Mouse (Mus musculus) kidney, embryonic 15.5 days (tissue): ENCODE measurements at regions not wholly inside any gene's neighbourhood (a gene's known extent, or its start where the extent isn't known, plus 50 kb on each side); places are given as distances from the start of the nearest gene placed in this dataset.

Experiments
- ATAC-seq: fragments of 200-750 bp; cut with Nextera tagmentation; replicated peaks from 2 replicates; pipeline ENCODE4 v1.8.0; 2017; ENCODE audit warnings: moderate TSS enrichment; ENCODE audit not compliant: low FRiP score
- H3K27ac ChIP-seq: fragments of 300-500 bp; sonication (generic); 2 replicates; pipeline ENCODE4 v1.5.1; 2015; ENCODE audit warnings: mild to moderate bottlenecking, inconsistent platforms
- H3K27me3 ChIP-seq: fragments of 300-500 bp; sonication (generic); 2 replicates; pipeline ENCODE4 v1.6.1; 2015; ENCODE audit warnings: inconsistent platforms
- H3K36me3 ChIP-seq: fragments of 300-500 bp; sonication (generic); 2 replicates; pipeline ENCODE4 v1.6.1; 2015; ENCODE audit warnings: inconsistent platforms
- H3K4me1 ChIP-seq: fragments of 300-500 bp; sonication (generic); 2 replicates; pipeline ENCODE4 v1.6.1; 2015; ENCODE audit warnings: inconsistent platforms
- H3K4me2 ChIP-seq: fragments of 300-500 bp; sonication (generic); 2 replicates; pipeline ENCODE4 v1.6.1; 2015; ENCODE audit warnings: moderate library complexity, mild to moderate bottlenecking, inconsistent platforms
- H3K4me3 ChIP-seq: fragments of 300-500 bp; sonication (generic); replicated peaks from 2 replicates; pipeline ENCODE4 v1.5.1; 2015; ENCODE audit warnings: mild to moderate bottlenecking, inconsistent platforms
- H3K9ac ChIP-seq: fragments of 300-500 bp; sonication (generic); 2 replicates; pipeline ENCODE4 v1.6.1; 2015; ENCODE audit warnings: mild to moderate bottlenecking, inconsistent platforms
- H3K9me3 ChIP-seq: fragments of 300-500 bp; sonication (generic); replicated peaks from 2 replicates; pipeline ENCODE4 v1.6.1; 2016; ENCODE audit warnings: inconsistent platforms
- whole genome bisulfite sequencing: fragments of 180-500 bp; shearing (Covaris S2); methylation state at CpG from one replicate; pipeline ENCODE4 v1.1.7; 2015; ENCODE audit warnings: mixed read lengths; 5-methylcytosine and 5-hydroxymethylcytosine counted together

- Histone ChIP-seq H3K4me2 (no peak overlapping the region), H3K27ac (no peak overlapping the region), H3K36me3 (no peaks in the 10 kb centered on the region), H3K9ac (no peak overlapping the region), H3K4me3 (no peak overlapping the region), H3K4me1 (no peaks in the 10 kb centered on the region), H3K27me3 (no peaks in the 10 kb centered on the region), H3K9me3 (no peaks in the 10 kb centered on the region)
- WGBS, result 20% methylated on average over 7 of the region's 7 CpGs
- 0 out of 2 replicates have a peak, but pooled peaks have one; percentile 40 for ATAC-seq
Observed at GRCm38 (mm10) chr15:93812011-93812410, 216.3 kb upstream of the Prickle1 start.

DNA sequence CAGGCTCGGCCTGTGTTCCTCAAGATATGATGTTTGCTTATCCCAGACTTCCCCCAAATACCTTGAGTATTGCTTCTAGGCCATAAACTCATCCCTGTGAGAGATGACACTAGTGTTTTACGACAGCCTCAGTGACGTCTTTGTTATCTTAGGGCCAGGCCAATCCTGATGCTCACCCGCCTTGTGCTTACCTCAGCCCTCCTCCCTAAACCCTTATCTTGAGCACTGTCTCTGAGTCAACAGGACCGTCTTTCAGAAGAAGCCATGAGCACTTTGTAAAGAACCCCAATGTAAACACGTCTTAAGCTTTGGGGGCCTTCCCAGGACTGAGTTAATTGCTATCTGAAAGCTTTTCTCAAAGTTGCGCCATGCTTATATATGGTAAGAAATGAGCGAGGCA is 212.3 kb upstream of the Prickle1 start:
- Histone ChIP-seq H3K4me3 (no peak overlapping the region), H3K9me3 (no peaks in the 10 kb centered on the region), H3K27me3 (no peaks in the 10 kb centered on the region), H3K27ac (no peak overlapping the region), H3K9ac (no peak overlapping the region), H3K36me3 (no peaks in the 10 kb centered on the region), H3K4me1 (no peaks in the 10 kb centered on the region), H3K4me2 (no peak overlapping the region)
- no peak for ATAC-seq
- WGBS, result 78% methylated on average over 8 of the region's 8 CpGs

DNA sequence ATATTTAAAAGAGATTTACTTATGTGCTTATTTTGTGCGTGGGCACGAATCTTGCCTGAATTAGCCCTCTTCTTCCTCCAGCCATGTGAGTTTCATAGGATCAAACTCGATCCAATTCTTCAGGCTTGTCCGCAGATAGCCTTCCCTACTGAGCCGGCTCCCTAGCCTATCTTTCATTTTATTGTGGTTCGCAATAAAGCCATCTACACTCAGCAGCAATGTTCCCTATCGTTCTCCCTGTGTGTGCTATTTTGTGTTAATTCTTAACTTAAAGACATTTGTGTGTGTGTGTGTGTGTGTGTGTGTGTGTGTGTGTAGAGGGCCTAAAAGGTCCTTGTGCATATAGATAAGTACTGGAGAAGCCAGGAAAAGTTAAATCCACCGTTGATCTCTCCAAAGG is 211.8 kb upstream of the Prickle1 start:
- 91% methylated on average over 8 of the region's 8 CpGs for WGBS
- H3K4me3 ChIP-seq, result no peak overlapping the region
- no peak overlapping the region for H3K27ac ChIP-seq
- no peaks in the 10 kb centered on the region for H3K4me1 ChIP-seq
- no peak overlapping the region for H3K9ac ChIP-seq
- ATAC-seq, result no peak
- H3K27me3 ChIP-seq, result no peaks in the 10 kb centered on the region
- no peak overlapping the region for H3K4me2 ChIP-seq
- no peaks in the 10 kb centered on the region for H3K36me3 ChIP-seq
- H3K9me3 ChIP-seq, result no peaks in the 10 kb centered on the region

- no peaks in the 10 kb centered on the region for H3K9me3 ChIP-seq
- WGBS, result 77% methylated on average over 9 of the region's 9 CpGs
- H3K27ac ChIP-seq, result no peak overlapping the region
- no peaks in the 10 kb centered on the region for H3K36me3 ChIP-seq
- no peaks in the 10 kb centered on the region for H3K27me3 ChIP-seq
- H3K4me3 ChIP-seq, result no peak overlapping the region
- no peaks in the 10 kb centered on the region for H3K4me1 ChIP-seq
- no peak overlapping the region for H3K4me2 ChIP-seq
- ATAC-seq, result no peak
- no peak overlapping the region for H3K9ac ChIP-seq
Observed at GRCm38 (mm10) chr15:93804703-93805102, 209.0 kb upstream of the Prickle1 start.

DNA sequence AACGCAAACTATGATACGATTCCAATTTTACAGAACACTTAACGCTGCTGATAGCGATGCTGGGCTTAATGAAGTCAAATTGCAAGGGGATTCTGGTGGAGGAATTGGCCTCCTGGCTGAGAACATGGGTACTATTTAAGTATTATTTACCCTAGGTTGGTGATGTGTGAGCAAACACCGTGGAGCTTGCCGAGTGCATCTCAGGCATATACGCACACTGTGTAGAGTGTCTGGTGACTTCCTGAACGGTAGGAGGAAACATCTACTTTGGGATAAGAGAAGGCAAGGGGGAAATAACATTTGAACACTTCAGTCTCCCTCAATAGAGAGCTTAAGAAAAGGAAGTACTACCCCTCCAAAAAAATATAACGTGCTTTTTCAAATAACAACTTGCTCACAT is 194.8 kb upstream of the Prickle1 start:
- ATAC-seq, result no peak
- H3K9me3 ChIP-seq, result no peaks in the 10 kb centered on the region
- WGBS, result 76% methylated on average over 9 of the region's 9 CpGs
- no peak overlapping the region for H3K4me2 ChIP-seq
- H3K4me3 ChIP-seq, result no peak overlapping the region
- H3K4me1 ChIP-seq, result peaks cover 18% of the 10 kb centered on the region
- no peak overlapping the region for H3K27ac ChIP-seq
- H3K9ac ChIP-seq, result no peak overlapping the region
- no peaks in the 10 kb centered on the region for H3K27me3 ChIP-seq
- H3K36me3 ChIP-seq, result no peaks in the 10 kb centered on the region

GRCm38 (mm10) chr15:93789762-93790161 is 194.1 kb upstream of the Prickle1 start:
- ATAC-seq, result no peak
- H3K27ac ChIP-seq, result no peak overlapping the region
- no peaks in the 10 kb centered on the region for H3K36me3 ChIP-seq
- H3K4me1 ChIP-seq, result peaks cover 18% of the 10 kb centered on the region
- no peaks in the 10 kb centered on the region for H3K9me3 ChIP-seq
- no peak overlapping the region for H3K4me3 ChIP-seq
- WGBS, result 34% methylated on average over 3 of the region's 3 CpGs
- H3K4me2 ChIP-seq, result no peak overlapping the region
- H3K9ac ChIP-seq, result no peak overlapping the region
- H3K27me3 ChIP-seq, result no peaks in the 10 kb centered on the region

DNA sequence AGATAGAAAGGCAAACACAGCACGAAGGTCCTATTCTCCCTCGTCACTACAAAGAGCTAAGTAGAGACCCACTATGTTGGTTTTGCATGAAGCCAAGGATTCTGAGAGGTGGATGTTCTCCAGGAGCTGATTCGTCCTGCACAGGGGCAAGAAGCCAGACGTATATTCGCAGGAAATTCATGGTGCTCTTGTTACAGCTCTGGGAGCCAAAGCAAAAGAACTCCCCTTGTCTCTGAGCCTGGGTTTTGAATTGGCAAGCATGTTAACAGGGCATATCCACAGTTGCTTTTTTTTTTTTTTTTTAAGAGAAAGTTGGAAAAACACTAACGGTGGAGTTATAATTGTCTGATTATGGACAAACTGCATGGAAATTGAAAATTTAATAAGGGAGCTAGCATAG is 191.7 kb upstream of the Prickle1 start:
- Histone ChIP-seq H3K4me1 (peaks cover 18% of the 10 kb centered on the region), H3K27me3 (no peaks in the 10 kb centered on the region), H3K9ac (no peak overlapping the region), H3K36me3 (no peaks in the 10 kb centered on the region), H3K4me2 (no peak overlapping the region), H3K27ac (no peak overlapping the region), H3K9me3 (no peaks in the 10 kb centered on the region), H3K4me3 (no peak overlapping the region)
- WGBS, result 84% methylated on average over 6 of the region's 6 CpGs
- ATAC-seq, result no peak

DNA sequence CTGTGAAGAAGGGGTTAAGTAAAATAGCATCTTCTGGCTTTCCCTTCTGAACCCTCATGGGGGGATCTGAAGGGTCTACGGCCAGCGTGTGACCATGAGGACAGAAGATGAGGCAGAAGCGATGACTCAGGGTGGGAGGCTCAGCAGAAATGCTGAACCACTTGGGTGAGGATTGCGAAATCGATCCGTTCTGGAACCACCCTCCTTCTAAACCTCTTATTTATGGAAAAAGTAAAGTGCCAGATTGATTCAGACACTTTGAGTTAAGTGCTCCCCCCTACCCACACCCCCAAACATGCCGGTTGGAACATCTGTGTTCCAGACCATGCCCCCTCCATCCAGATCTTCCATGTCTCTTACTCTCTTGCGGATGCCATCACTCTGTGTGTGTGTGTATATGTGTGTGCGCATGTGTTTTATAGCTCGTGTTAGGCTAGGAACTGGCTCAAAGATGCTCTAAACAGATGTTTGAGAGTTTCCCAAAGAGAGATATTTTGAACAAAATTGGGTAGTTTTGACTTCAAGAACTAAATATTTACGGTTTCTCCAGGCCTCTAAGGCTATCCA is 190.2 kb upstream of the Prickle1 start:
- Histone ChIP-seq H3K4me3 (no peak overlapping the region), H3K36me3 (no peaks in the 10 kb centered on the region), H3K9me3 (no peaks in the 10 kb centered on the region), H3K27ac (no peak overlapping the region), H3K27me3 (no peaks in the 10 kb centered on the region), H3K4me2 (no peak overlapping the region), H3K4me1 (peaks cover 8% of the 10 kb centered on the region; the same call in 1 of the 2 replicates), H3K9ac (no peak overlapping the region)
- ATAC-seq, result no peak
- 92% methylated on average over 11 of the region's 11 CpGs for WGBS

DNA sequence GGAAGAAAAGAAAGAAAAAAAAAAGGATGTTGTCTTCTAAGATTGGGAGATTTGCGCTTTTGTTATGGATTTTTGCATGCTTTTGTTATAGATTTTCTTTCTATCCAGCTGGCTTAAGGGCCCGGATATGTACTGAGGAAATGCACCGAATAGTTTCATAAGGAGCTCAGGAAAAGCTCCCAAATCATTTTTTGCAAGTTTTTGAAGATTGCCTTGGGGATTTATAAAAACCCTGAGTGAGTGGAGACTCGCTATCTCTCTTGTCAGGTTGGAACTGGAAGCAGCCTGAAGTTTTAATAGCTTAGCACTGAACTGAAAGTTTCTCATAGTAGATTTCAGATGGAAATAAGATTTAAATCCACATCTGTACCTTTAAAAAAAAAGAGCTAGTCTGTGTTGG is 188.0 kb upstream of the Prickle1 start:
- H3K9me3 ChIP-seq, result no peaks in the 10 kb centered on the region
- ATAC-seq, result no peak
- no peak overlapping the region for H3K4me2 ChIP-seq
- no peak overlapping the region for H3K27ac ChIP-seq
- H3K9ac ChIP-seq, result no peak overlapping the region
- no peaks in the 10 kb centered on the region for H3K36me3 ChIP-seq
- no peaks in the 10 kb centered on the region; the same call in 1 of the 2 replicates for H3K4me1 ChIP-seq
- H3K27me3 ChIP-seq, result no peaks in the 10 kb centered on the region
- WGBS, result 79% methylated on average over 4 of the region's 4 CpGs
- H3K4me3 ChIP-seq, result no peak overlapping the region

DNA sequence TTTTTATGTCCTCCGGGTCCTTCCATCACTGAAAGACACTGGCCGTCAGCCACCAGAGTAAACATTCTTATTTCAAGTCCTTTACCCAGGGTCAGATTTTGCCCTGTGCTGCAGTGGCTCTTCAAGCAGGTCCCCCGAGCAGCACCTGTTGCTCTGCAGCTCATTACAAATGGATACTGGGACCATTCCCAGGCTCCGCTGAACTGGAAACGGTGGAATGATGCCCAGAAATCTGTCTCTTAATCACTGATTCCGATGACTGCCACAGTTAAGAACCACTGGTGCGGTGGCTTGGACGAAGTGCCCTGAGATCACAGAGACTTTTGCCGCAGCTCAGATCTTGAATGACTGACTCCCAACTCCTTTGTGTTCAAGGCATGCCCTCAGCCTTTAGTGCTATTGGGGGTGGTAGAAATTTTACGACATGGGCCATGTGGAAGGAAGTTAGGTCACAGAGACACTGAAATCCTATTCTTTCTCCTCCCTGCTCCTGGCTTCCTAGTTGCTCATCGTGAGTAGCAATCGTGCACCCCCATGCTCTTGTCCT is 179.6 kb upstream of the Prickle1 start:
- H3K9me3 ChIP-seq, result no peaks in the 10 kb centered on the region
- ATAC-seq, result peak; percentile 89
- WGBS, result 20% methylated on average over 12 of the region's 12 CpGs
- no peaks in the 10 kb centered on the region for H3K36me3 ChIP-seq
- no peak overlapping the region for H3K4me3 ChIP-seq
- H3K4me2 ChIP-seq, result peak overlapping the region; percentile 22
- H3K27ac ChIP-seq, result peak overlapping the region; percentile 73
- peaks cover 11% of the 10 kb centered on the region for H3K4me1 ChIP-seq
- H3K27me3 ChIP-seq, result no peaks in the 10 kb centered on the region
- H3K9ac ChIP-seq, result no peak overlapping the region

- Histone ChIP-seq H3K9ac (no peak overlapping the region), H3K4me3 (no peak overlapping the region), H3K9me3 (no peaks in the 10 kb centered on the region), H3K4me1 (peaks cover 11% of the 10 kb centered on the region), H3K27ac (peak overlapping the region; percentile 73; the same call in 1 of the 2 replicates), H3K36me3 (no peaks in the 10 kb centered on the region), H3K4me2 (no peak overlapping the region), H3K27me3 (no peaks in the 10 kb centered on the region)
- 50% methylated on average over 4 of the region's 4 CpGs for WGBS
- ATAC-seq, result no peak
Observed at GRCm38 (mm10) chr15:93774340-93774739, 178.6 kb upstream of the Prickle1 start.

GRCm38 (mm10) chr15:93766981-93767380 is 171.3 kb upstream of the Prickle1 start:
- H3K9ac ChIP-seq, result no peak overlapping the region
- no peak overlapping the region for H3K4me2 ChIP-seq
- H3K4me1 ChIP-seq, result peaks cover 13% of the 10 kb centered on the region
- no peaks in the 10 kb centered on the region for H3K36me3 ChIP-seq
- no peak overlapping the region for H3K4me3 ChIP-seq
- no peak for ATAC-seq
- H3K27ac ChIP-seq, result no peak overlapping the region
- WGBS, result 78% methylated on average over 3 of the region's 3 CpGs
- H3K27me3 ChIP-seq, result peaks cover 3% of the 10 kb centered on the region; the same call in 1 of the 2 replicates
- H3K9me3 ChIP-seq, result no peaks in the 10 kb centered on the region

DNA sequence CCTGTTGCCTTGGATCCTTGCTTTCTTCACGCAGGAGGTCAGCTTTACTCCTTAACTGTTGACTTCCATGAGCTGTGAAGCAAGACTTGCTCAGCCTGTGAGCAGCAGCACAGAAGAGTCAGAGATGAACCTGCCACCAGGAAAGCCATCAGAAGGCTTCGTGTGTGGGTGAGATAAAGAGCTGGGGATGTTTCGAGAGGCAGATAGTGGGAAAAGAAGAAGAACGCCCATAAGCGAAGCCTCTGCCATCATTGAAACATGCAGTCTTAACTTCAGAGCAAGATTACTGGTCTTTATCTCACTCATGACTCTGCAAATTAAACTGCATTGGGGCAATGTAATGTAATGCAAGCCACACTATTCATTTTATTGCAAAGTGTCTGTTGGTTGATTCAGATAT is 167.4 kb upstream of the Prickle1 start:
- WGBS, result 82% methylated on average over 5 of the region's 5 CpGs
- H3K36me3 ChIP-seq, result no peaks in the 10 kb centered on the region
- H3K4me1 ChIP-seq, result peaks cover 16% of the 10 kb centered on the region

More for the DNA sequence above, 167.4 kb upstream of the Prickle1 start:
- Histone ChIP-seq H3K9ac (no peak overlapping the region), H3K27me3 (peaks cover 3% of the 10 kb centered on the region; the same call in 1 of the 2 replicates), H3K9me3 (no peaks in the 10 kb centered on the region), H3K4me2 (no peak overlapping the region), H3K27ac (no peak overlapping the region), H3K4me3 (no peak overlapping the region)
- no peak for ATAC-seq
